Mouse (Mus musculus): ENCODE measurements around the gene Gng8.

The Gng8 gene

DNA sequence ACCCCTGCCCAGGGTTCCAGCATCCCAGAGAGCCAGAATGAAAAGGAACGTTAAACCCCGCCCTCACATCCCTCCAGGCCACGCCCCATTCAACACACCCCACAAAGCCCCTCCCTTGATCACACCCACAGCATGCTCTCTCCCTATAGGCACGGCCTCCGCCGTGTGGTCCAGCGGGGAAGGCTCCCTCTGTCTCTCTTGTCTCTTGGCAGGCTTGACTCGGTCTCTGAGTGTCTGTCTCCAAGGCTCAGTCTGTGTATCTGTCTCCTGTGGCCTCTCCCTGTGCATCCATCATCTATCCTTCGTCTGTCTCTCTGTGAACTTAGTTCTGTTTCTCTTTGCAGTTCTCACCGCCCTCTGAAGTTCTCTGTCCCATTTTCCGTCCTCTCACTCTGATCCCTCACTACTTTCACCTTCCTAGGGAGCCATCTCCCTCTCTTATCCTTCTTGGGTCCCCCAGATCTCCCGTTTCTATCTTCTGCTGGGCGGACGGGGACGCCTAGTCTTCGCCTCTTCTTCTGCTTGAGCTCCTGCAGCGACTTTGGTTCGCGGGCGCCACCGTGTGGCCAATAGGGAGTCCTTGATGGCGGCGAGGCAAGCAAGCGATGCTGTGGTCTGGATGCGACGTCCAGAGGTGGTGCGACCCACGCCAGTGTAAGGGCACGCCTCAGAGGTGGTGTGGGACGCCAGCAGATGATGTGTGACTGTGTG is at the start of gene Gng8:
Gene Gng8, plus strand, starts transcription at position 146 of the 711 bp plus-strand sequence.
- DNase-seq = peak; percentile 68

DNA sequence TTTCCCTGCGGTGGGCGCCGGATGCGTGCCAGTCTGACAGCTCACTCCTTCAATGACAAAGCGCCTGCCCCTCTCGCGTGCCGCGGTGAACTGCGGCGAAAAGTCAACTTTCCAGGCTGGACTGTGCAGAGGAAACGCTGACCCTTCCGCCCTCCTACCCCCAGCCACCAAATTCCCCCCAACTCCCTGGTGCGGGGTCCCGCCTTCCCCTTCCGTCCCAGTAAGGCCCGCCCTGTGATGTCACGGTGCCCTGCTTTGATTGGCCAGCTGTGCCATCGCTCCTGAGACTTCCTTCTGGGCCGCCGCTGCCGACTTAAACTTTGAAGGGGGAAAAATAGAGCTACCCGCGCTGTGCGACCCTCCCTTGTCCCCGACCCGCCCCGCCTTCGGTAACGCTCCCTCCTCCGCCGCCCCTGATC is 48.9 kb upstream of the Gng8 start, which contains the start of gene Prkd2:
Gene Prkd2, plus strand, starts transcription at position 258 of the 419 bp plus-strand sequence.
- DNase-seq = peak; percentile 90

- peak; percentile 35 for DNase-seq
These were observed 48.0 kb upstream of the Gng8 start for GRCm38 (mm10) chr7:16843441-16844171.

DNA sequence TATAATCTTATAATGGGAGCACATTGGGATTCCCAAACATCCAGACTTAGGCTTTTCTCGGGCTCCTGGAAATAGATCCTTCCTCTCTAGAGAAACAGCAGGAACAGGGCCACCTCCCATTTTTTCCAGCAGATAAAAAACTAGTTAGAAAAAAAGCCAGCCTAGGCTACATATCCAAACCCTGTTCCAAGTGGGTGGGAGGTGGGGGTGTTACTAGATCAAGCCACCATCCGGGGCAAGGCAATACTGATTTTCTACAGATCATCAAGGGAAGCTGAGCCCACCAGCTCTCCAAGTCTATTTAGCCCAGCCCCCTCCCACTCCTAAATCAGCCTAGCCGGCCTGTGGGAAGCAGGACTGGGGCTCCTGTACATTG is 46.9 kb upstream of the Gng8 start:
- no peak for DNase-seq

- peak; percentile 50 for DNase-seq
These were observed 46.3 kb upstream of the Gng8 start for GRCm38 (mm10) chr7:16845072-16845819.

- DNase-seq = no peak
These were observed 45.8 kb upstream of the Gng8 start for GRCm38 (mm10) chr7:16845820-16846167.

- DNase-seq = no peak
These were observed 44.8 kb upstream of the Gng8 start for GRCm38 (mm10) chr7:16846775-16847174.

DNA sequence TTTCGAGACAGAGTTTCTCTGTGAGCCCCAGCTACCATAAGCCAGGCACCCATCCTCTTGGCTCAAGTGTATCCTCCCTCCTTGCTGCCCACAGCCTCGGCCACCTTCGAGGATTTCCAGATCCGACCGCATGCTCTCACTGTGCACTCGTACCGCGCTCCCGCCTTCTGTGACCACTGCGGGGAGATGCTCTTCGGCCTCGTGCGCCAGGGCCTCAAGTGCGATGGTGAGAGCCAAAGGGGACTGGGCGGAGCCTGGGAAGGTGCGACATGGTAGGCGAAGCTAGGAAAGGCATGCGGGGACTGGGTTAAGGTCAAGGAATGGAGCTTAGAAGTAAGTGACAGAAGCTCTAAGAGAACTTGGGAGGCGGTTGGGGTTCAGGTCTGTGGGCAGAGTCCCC is 44.1 kb upstream of the Gng8 start:
- no peak for DNase-seq

DNA sequence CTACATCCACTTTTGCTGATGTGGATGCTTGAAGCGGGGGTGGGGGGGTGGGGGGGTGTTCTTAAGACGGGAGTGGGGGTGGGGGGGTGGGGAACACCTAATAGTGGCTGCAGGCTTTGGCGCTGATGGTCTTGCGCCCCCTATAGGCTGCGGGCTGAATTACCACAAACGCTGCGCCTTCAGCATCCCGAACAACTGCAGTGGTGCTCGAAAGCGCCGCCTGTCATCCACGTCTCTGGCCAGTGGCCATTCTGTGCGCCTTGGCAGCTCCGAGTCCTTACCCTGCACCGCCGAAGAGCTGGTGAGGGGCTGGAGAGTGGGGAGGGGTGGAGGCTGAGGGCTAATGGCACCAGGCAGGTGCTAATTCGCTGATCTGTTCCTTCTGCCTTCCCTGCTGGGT is 43.0 kb upstream of the Gng8 start:
- no peak for DNase-seq

DNA sequence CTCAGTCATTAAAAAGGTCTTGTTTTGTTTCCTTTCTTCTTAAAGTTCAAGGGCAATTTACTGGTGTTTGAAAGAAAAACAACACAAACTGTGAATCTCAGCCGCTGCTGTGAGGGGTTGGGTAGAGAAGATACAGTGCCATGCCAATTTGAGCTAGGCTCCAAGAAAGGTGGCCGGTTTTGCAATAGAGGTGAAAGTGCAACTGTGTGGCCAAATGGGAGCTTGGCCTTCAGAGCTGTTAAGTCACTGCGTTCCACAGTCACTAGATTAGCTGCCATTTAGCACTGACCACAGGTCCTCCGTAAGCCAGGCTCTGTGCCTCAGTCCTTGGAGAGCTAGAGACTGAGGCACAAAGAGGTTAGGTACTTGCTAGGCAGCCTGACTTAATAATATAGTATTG is 40.0 kb upstream of the Gng8 start:
- DNase-seq = no peak

DNA sequence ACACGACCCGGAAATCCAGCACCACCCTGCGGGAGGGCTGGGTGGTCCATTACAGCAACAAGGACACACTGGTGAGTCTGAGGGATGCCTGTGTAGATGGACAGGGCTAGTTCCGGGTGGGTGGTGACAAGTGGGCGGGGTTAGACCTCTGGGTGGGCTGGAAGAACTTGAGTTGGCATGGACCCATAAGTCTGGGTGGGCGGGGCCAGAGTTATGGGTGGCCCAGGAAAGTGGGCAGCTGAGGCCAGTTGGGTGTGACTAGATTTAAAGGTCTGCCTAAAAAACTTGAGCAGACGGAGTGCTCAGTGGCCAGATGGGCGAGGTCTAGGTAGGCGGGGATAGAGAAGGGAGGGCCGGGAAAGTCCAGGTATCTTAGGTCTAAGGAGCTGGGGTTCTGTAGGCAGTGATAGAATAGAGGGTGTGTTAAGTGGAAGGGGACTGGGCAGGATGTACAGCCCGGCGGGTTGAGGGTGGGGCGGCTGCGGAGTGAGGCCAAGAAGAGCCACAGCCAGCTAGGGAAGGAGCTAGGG is 38.2 kb upstream of the Gng8 start:
- no peak for DNase-seq

DNA sequence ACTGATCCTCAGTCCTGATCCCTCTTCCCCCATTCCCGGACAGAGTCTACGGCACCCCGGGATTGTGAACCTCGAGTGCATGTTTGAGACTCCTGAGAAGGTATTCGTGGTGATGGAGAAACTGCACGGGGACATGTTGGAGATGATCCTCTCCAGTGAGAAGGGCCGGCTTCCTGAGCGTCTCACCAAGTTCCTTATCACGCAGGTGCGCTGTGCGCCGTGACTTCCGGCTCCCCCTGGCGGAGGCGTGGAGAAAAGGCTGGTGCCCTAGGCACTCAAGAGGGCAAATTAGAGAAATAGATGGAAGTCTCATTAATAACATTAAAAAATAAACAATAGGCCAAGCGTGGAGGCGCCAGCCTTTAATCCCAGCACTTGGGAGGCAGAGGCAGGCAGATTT is 33.2 kb upstream of the Gng8 start:
- no peak for DNase-seq

GRCm38 (mm10) chr7:16859902-16860651 is 31.5 kb upstream of the Gng8 start:
- no peak for DNase-seq

DNA sequence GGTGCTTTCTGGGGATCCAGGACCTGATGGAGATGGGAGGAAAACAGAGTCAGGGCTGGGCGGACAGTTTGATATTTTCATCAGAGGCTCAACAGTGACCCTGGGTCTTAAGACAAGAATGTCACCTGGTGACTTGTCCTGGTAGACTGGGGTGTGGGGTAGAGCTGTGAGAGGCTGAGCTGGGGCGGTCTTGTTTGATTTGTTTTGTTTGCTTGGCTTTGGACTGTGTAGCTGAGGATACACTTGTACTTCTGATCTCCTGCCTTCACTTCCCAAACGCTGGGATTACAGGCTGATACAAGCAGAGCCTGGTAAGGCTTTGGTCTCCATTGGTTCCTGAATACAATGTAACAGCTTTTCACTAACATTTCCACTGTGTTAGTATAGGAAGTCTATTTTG is 24.1 kb upstream of the Gng8 start:
- no peak for DNase-seq

DNA sequence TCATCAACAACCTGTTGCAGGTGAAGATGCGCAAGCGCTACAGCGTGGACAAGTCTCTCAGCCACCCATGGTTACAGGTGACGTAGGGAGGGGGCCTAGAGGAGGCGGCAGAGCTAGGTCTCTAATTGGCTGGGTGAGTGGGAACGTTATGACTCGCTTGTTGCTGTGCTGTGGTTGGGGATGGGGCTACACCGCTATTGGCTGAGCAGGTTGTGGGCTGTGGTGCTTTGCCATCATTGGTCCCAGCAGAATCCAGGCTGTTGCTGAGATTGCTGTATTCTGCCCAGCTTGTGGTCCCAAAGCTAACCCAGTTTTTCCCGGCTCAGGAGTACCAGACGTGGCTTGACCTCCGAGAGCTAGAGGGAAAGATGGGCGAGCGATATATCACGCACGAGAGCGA is 22.1 kb upstream of the Gng8 start:
- no peak for DNase-seq

- no peak for DNase-seq
These were observed 20.0 kb upstream of the Gng8 start for GRCm38 (mm10) chr7:16871600-16871999.

DNA sequence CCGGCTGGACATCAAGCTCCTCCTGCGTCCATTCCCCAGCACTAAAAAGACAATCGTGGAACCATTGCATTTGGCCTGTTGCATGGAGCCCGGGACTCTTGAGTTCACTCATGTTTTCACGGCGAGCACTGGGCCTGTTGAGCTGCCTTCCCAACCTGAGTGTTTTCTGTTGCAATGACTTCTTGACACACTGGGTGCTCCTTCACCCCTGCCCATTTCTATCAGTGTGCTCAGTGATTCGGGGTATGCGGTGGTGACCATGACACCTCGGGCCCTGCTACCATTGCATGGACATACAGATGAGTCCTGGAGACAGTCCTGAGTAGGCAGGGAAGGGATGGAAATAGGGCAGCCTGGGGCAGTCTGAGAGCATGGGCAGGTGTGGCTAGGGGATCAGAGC is 19.1 kb upstream of the Gng8 start:
- DNase-seq = no peak

DNA sequence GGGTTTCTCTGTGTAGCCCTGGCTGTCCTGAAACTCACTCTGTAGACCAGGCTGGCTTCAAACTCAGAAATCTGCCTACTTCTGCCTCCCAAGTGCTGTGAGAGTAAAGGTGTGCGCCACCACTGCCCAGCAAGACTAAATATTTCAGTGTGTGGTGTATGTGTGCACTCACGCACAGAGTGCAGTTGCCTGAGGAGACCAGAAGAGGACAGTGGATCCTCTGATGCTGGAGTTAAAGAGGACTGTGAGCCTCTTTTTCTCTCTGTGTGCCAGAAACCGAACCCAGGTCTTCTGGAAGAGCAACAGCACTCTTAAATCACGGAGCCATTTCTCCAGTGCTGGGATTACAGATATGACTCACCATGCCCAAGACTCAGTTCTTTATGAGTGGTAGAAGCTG is 18.2 kb upstream of the Gng8 start:
- no peak for DNase-seq

DNA sequence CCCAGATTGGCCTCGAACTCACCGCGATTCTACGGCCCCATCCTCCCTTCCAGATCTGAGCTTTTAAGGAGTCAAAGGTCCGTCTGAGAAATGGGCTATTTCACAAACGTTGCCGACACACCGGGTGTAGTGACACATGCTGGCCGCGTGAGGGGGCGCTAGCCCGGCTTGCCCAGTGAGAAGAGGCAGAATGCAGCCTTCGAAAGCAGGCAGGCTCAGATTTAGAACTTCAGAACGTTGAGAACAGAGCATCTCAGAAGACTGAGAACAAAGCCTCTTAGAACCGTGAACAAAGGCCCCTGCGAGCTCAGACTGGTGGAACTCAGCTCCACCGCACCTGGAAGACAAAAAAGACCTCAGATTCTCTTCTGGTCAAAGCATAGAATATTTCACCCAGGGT is 17.4 kb upstream of the Gng8 start:
- DNase-seq = peak; percentile 74

DNA sequence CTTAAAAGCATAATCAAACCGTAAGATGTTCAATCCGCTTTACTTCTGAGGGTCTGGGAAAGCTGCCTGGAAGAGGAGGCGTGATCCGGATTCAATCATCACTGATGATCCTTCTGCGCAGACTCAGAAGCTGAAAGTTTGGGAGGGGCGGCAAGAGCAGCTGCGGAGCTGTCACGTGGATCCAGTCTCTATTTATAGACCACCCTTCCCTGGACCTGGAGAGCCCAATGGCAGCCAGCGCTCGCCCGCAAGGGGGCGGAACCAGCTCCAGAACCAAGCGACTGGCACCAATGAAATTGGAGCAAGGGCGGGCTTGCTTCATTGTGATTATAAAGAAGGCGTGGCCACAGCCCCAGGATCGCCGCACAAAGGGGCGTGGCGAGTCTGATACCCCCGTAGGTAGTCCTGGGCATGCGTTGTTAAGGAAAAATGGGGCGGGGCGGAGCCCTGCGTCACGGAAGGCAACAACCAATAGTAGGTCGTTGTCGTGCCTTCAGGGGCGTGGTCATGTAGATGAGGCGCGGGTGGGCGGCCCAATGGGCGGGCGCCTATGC is 16.8 kb upstream of the Gng8 start:
- DNase-seq = peak; percentile 100

GRCm38 (mm10) chr7:16875310-16875325 is 16.5 kb upstream of the Gng8 start, which contains the start of gene Dact3:
Dact3 (plus strand) TSS chr7:16875317.
- no peak for DNase-seq

DNA sequence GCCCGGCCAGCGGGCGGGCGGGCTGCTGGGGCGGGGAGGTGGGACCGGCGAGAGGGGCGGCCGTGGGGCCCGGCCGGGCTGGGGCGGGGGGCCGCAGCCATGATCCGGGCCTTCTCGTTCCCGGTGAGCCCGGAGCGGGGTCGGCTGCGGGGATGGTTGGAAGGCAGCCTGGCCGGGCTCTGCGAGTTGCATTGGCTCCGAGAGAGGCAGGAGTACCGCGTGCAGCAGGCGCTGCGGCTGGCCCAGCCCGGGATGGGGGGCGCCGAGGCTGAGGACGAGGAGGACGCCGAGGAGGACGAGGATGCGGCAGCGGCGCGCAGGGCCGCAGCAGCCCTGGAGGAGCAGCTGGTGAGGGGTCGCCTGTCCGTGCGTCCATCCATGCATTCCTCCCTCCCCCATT is 16.3 kb upstream of the Gng8 start:
- no peak for DNase-seq

DNA sequence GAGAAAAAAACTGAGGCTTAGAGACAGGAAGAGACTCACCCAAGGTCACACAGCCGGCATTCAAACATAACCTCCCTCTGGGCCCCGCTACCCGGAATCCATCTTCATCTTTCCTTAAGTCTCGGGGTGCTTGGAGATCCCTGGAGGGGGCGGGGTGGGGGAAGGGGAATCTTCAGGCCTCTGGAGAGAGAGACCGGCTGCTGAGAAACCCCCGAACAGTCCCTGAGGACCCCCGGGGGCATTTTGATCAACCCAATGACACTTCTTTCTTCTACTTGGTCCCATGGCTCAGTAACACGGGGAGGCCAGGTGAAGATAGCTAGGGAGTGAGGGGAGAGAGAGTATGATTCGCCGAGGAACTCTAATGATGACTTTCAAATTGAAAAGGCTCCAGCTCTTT is 15.6 kb upstream of the Gng8 start:
- no peak for DNase-seq
